Mouse (Mus musculus): Measurements from ENCODE around the gene Saal1. TPM values are rescaled to one million over a fixed set of nuclear protein-coding genes. Genes with fewer than 3 reads are reported as not detected.

Gene Saal1
- total RNA-seq (2023): 1 to 10 TPM; 5.8 to 7.5 TPM

GRCm38 (mm10) chr7:46710390-46710844 lies at the start of gene Saal1:
Gene Saal1, minus strand, starts transcription at chr7:46710680.

GRCm38 (mm10) chr7:46751490-46751889 lies 41.0 kb upstream of the Saal1 start, which contains the start of gene Saa2:
Gene Saa2, plus strand, starts transcription at chr7:46751790.

GRCm38 (mm10) chr7:46742880-46743279 lies 32.4 kb upstream of the Saal1 start, which contains the start of gene Saa1:
Gene Saa1, minus strand, starts transcription at chr7:46742980.

GRCm38 (mm10) chr7:46732458-46732857 lies 22.0 kb upstream of the Saal1 start, which contains the start of gene Saa4:
Gene Saa4, minus strand, starts transcription at chr7:46732603.

GRCm38 (mm10) chr7:46715600-46715999 lies 5.1 kb upstream of the Saal1 start, which contains the start of gene Saa3:
Gene Saa3, minus strand, starts transcription at chr7:46715700.

GRCm38 (mm10) chr7:46672160-46672672 lies 38.3 kb downstream of the Saal1 start, which contains the start of gene Tph1:
Gene Tph1, minus strand, starts transcription at chr7:46672537.

GRCm38 (mm10) chr7:46639692-46640031 lies 70.8 kb downstream of the Saal1 start, which contains the start of gene Sergef:
Gene Sergef, minus strand, starts transcription at chr7:46639807.

Other genes with a start within 250 kb of the Saal1 start
- gene Sergef, start 70.9 kb downstream of the Saal1 start, total RNA-seq (2023): 10 to 100 TPM; 13.5 to 16.1 TPM
- under 1 TPM in 1 of 2 experiments, not detected in 1; 0.24 TPM for gene Tph1, start 38.1 kb downstream of the Saal1 start, total RNA-seq (2023)
- gene Saa3, start 5.0 kb upstream of the Saal1 start, total RNA-seq (2023): 10 to 100 TPM in 1 of 2 experiments, 1 to 10 TPM in 1; 7.7 to 25.8 TPM
- not detected for gene Saa4, start 21.9 kb upstream of the Saal1 start, total RNA-seq (2023)
- gene Saa1, start 32.3 kb upstream of the Saal1 start, total RNA-seq (2023): not detected
- not detected for gene Saa2, start 41.1 kb upstream of the Saal1 start, total RNA-seq (2023)
- gene Hps5, start 85.4 kb upstream of the Saal1 start, total RNA-seq (2023): 10 to 100 TPM; 72.8 to 83.2 TPM
- 10 to 100 TPM; 45.2 to 51.2 TPM for gene Gtf2h1, start 85.4 kb upstream of the Saal1 start, total RNA-seq (2023)
- 100 to 1,000 TPM; 165 to 177 TPM for gene Ldha, start 130.8 kb upstream of the Saal1 start, total RNA-seq (2023)
- not detected for gene Ldhc, start 150.5 kb upstream of the Saal1 start, total RNA-seq (2023)
- 10 to 100 TPM; 60.2 to 69.5 TPM for gene Tsg101, start 209.3 kb upstream of the Saal1 start, total RNA-seq (2023)
- gene Uevld, start 247.8 kb upstream of the Saal1 start, total RNA-seq (2023): 1 to 10 TPM; 9.4 to 9.7 TPM